Mouse (Mus musculus) hindbrain, embryonic 15.5 days (tissue): ENCODE results near the gene Adcyap1r1. TPM values are rescaled to one million over a fixed set of nuclear protein-coding genes. Genes with fewer than 3 reads are reported as not detected.

Source experiments
- ATAC-seq: fragments of 200-750 bp; cut with Nextera tagmentation; 2 replicates; pipeline ENCODE4 v1.8.0; 2017; ENCODE audit warnings: low read depth, moderate number of reproducible peaks, moderate TSS enrichment; ENCODE audit not compliant: low FRiP score
- H3K27ac ChIP-seq: fragments of 300-500 bp; sonication (generic); replicated peaks from 2 replicates; pipeline ENCODE4 v1.5.1; 2015; ENCODE audit warnings: mild to moderate bottlenecking, inconsistent platforms
- H3K27me3 ChIP-seq: fragments of 300-500 bp; sonication (generic); 2 replicates; pipeline ENCODE4 v1.6.1; 2015; ENCODE audit warnings: control low read depth, inconsistent platforms
- H3K36me3 ChIP-seq: fragments of 300-500 bp; sonication (generic); 2 replicates; pipeline ENCODE4 v1.6.1; 2015; ENCODE audit warnings: control low read depth, inconsistent platforms
- H3K4me1 ChIP-seq: fragments of 300-500 bp; sonication (generic); replicated peaks from 2 replicates; pipeline ENCODE4 v1.6.1; 2015; ENCODE audit warnings: control low read depth, inconsistent platforms
- H3K4me2 ChIP-seq: fragments of 300-500 bp; sonication (generic); 2 replicates; pipeline ENCODE4 v1.6.1; 2015; ENCODE audit warnings: moderate library complexity, mild to moderate bottlenecking, inconsistent platforms
- H3K4me3 ChIP-seq: fragments of 300-500 bp; sonication (generic); 2 replicates; pipeline ENCODE4 v1.5.1; 2015; ENCODE audit warnings: mild to moderate bottlenecking, inconsistent platforms
- H3K9ac ChIP-seq: fragments of 300-500 bp; sonication (generic); 2 replicates; pipeline ENCODE4 v1.6.1; 2015; ENCODE audit warnings: inconsistent platforms
- H3K9me3 ChIP-seq: fragments of 300-500 bp; sonication (generic); 2 replicates; pipeline ENCODE4 v1.6.1; 2016; ENCODE audit warnings: control low read depth, inconsistent platforms
- WGBS: fragments of 180-500 bp; shearing (Covaris S2); methylation state at CpG from one replicate; pipeline ENCODE4 v1.1.7; 2015; 5-methylcytosine and 5-hydroxymethylcytosine counted together
- polyA plus RNA-seq: library from polyadenylated mRNA; unstranded; fragments of >200 nt; fragmentation: Nextera tagmentation; extraction: Ambion mirVana; gene quantifications from 2 replicates; pipeline ENCODE4 v1.2.1, GENCODE M21; 2015

Gene Adcyap1r1
- 60.0 and 64.1 TPM in 2 replicates for polyA plus RNA-seq

DNA sequence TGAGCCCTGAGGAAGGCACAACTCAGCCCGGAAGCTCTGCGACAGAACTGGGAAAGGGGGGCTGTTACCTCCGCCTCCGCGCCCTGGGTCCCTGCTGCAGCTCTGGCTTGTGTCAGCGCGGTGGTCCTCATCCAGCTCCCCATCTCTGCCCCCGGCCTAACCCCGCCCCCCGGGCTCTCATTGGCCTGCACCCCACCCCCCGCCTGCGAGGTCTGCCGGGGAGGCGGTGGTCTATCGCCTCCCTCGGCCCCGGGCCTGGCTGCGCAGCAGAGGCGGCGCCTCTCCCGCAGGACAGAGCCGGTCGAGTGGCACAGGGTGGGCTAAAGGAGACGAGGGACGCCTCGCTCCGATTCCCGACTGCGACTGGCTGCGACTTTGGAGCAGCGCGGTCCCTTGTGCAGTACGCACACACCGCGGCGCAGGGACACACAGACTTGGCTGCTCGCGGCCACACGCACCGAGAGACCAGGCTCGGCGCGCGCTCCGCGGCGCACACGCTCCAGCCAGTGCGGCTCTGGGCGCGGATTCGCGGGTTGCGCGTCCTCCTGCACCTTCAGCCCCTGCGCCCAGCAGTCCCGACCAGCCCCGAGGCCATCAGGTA is at the start of gene Adcyap1r1:
Adcyap1r1 (plus strand) TSS at position 208 of the 601 bp plus-strand sequence.
- no peaks in the 10 kb centered on the region for H3K27me3 ChIP-seq
- WGBS, result under 1% methylated on average over 54 of the region's 58 CpGs
- peak within 1 kb of the TSS; percentile 73 for H3K4me3 ChIP-seq
- H3K4me2 ChIP-seq, result peak within 1 kb of the TSS; percentile 71
- peak; percentile 90 for ATAC-seq
- H3K27ac ChIP-seq, result peak within 1 kb of the TSS; percentile 93
- no peaks in the 10 kb centered on the region for H3K9me3 ChIP-seq
- H3K36me3 ChIP-seq, result no peaks in the 10 kb centered on the region; the same call in 1 of the 2 replicates
- H3K9ac ChIP-seq, result peak within 1 kb of the TSS; percentile 96
- H3K4me1 ChIP-seq, result peaks cover 50% of the 10 kb centered on the region

DNA sequence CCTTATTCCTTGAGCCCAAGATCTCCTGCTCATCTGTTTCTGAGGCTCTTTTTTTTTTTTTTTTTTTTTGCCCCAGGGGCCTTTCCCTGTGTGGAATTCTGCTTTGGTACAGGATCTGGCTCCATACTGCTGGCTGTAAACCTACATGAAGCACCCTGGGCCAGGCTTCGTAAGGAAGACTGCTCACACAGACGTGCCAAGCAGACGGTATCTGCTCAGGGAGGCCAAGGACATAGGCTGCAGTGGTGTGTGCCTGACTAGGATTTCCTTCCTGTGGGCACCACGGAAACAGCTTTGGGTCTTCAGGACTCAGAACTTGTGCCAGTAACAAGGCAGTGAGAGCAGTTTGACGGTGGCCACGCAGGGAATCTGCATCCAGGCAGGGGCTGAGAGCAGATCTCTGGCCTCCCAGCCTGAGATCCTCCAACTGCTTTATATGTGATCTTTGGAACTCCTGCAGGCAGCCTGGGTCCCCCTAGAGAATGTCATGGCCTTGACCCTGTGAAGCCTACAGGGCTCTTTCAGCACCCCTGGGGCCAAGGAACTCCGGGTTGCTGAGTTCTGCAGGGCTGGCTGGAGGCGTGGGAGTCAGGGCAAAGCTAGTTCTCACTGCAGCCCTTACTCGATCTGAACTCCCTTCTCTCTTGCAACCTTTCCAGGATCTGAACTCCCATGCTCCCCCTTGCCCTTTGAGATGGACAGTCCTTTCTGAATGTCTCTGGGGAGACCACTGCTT is 49.6 kb upstream of the Adcyap1r1 start:
- Histone ChIP-seq H3K4me3 (no peak overlapping the region), H3K36me3 (no peaks in the 10 kb centered on the region)
- WGBS, result 65% methylated on average over 9 of the region's 9 CpGs

GRCm38 (mm10) chr6:55403411-55404309 is 48.1 kb upstream of the Adcyap1r1 start:
- H3K4me2 ChIP-seq, result no peak overlapping the region
- H3K4me1 ChIP-seq, result peaks cover 26% of the 10 kb centered on the region
- no peak overlapping the region for H3K9ac ChIP-seq
- H3K36me3 ChIP-seq, result no peaks in the 10 kb centered on the region
- H3K9me3 ChIP-seq, result no peaks in the 10 kb centered on the region
- H3K27me3 ChIP-seq, result no peaks in the 10 kb centered on the region
- no peak overlapping the region for H3K4me3 ChIP-seq
- 84% methylated on average over 9 of the region's 9 CpGs for WGBS
- no peak for ATAC-seq
- no peak overlapping the region for H3K27ac ChIP-seq

More for the DNA sequence above, 49.6 kb upstream of the Adcyap1r1 start:
- Histone ChIP-seq H3K4me2 (no peak overlapping the region), H3K4me1 (peaks cover 23% of the 10 kb centered on the region), H3K9ac (no peak overlapping the region), H3K9me3 (no peaks in the 10 kb centered on the region), H3K27me3 (no peaks in the 10 kb centered on the region), H3K27ac (no peak overlapping the region)
- ATAC-seq, result no peak

DNA sequence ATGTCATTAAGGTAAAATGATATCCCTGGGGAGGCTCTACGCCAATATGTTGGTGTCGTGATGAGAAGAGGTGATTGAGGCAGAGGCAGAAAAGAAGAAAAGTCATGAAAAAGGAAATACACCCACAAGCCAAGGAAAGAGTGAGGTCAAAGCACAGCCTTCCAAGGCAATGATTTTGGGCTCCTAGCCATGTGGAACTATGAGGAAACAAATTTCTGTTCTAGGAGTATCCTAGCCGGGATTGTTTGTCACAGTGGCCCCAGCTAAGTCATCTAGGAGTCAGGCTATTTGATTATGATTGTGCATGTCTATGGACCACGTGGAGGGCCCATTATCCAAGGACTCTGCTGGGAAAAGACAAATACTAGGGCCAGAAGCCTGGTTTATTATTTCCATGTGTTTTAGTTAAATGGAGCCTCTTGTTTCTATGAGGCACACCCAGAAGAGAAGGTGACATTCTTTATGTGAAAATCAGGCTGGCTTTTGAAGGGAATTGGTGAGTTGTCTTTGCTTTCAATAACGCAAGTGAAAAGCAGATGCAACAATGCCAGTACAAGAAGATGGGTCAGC is 47.3 kb upstream of the Adcyap1r1 start:
- H3K27ac ChIP-seq, result no peak overlapping the region
- H3K27me3 ChIP-seq, result no peaks in the 10 kb centered on the region
- no peak for ATAC-seq
- H3K4me3 ChIP-seq, result no peak overlapping the region
- no peak overlapping the region for H3K9ac ChIP-seq
- no peak overlapping the region for H3K4me2 ChIP-seq
- no peaks in the 10 kb centered on the region for H3K36me3 ChIP-seq
- no peaks in the 10 kb centered on the region for H3K9me3 ChIP-seq
- 81% methylated on average over 5 of the region's 5 CpGs for WGBS
- H3K4me1 ChIP-seq, result peaks cover 18% of the 10 kb centered on the region

DNA sequence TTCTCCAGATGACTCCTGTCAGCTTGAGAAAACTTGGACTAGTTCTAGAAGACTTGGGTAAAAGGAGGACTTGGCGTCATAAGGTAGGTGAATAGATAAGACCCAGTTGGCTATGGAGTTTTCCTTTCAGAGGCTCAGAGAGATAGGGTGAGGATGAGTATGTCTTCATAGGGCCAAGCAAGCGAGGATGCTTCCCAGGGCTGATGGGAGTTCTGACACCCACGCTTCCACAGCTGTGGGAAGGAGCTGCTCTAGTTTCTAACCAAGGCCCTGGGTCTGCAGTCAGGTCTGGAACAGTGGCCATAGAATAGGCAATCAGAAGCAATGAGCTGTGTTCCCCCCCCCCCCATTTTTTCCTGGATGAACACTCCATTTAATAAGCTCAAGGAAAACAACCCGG is 44.4 kb upstream of the Adcyap1r1 start:
- Histone ChIP-seq H3K4me1 (peaks cover 12% of the 10 kb centered on the region), H3K36me3 (no peaks in the 10 kb centered on the region), H3K4me3 (no peak overlapping the region), H3K27me3 (no peaks in the 10 kb centered on the region), H3K9me3 (no peaks in the 10 kb centered on the region), H3K9ac (no peak overlapping the region), H3K27ac (no peak overlapping the region), H3K4me2 (no peak overlapping the region)
- ATAC-seq, result no peak
- 89% methylated on average over 4 of the region's 4 CpGs for WGBS

DNA sequence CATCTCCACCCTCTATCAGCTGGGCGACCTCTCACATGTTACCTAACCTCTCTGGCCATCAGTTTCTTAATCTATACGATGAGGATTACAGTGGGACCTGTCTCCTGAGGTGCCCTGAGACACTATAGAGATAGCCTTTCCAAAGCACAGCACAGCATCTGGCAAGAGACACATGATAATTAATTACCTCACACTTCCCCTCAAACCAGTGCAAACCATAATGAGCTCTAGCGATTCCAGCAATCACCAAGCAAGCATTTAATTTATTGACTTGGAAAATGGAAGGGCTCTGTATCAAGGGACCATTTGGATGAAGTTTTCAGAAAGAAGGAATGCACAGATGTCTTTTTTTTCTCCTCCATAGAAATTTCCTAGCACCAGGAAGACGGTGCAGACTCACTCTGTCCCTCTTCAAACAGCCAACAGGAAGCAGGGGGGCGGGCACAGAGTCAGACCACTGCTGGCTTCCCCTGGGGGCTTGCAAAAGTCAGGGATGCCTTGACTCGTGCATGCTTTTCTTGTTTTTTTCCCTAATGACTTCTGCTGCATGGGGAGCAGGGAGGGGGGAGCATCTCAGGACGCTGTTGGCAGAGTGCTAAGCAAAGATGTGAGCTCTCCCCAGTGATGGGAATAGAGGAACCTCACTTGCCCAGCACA is 41.5 kb upstream of the Adcyap1r1 start:
- 39% methylated on average over 7 of the region's 7 CpGs for WGBS
- Histone ChIP-seq H3K36me3 (no peaks in the 10 kb centered on the region), H3K9ac (no peak overlapping the region), H3K4me3 (no peak overlapping the region), H3K4me2 (no peak overlapping the region), H3K4me1 (peaks cover 12% of the 10 kb centered on the region), H3K27ac (0 out of 2 replicates have a peak overlapping the region, but pooled peaks have one; percentile 28), H3K9me3 (no peaks in the 10 kb centered on the region), H3K27me3 (no peaks in the 10 kb centered on the region)
- no peak; the same call in 1 of the 2 replicates for ATAC-seq

GRCm38 (mm10) chr6:55410977-55411376 is 40.8 kb upstream of the Adcyap1r1 start:
- no peak overlapping the region for H3K27ac ChIP-seq
- no peak overlapping the region for H3K4me3 ChIP-seq
- 82% methylated on average over 5 of the region's 5 CpGs for WGBS
- H3K4me1 ChIP-seq, result peaks cover 13% of the 10 kb centered on the region
- H3K36me3 ChIP-seq, result no peaks in the 10 kb centered on the region
- H3K27me3 ChIP-seq, result no peaks in the 10 kb centered on the region
- H3K9ac ChIP-seq, result no peak overlapping the region
- no peak overlapping the region for H3K4me2 ChIP-seq
- H3K9me3 ChIP-seq, result no peaks in the 10 kb centered on the region
- no peak for ATAC-seq

- Histone ChIP-seq H3K4me3 (no peak overlapping the region), H3K27ac (no peak overlapping the region), H3K9ac (no peak overlapping the region), H3K9me3 (no peaks in the 10 kb centered on the region), H3K4me1 (peaks cover 19% of the 10 kb centered on the region), H3K27me3 (no peaks in the 10 kb centered on the region), H3K4me2 (no peak overlapping the region), H3K36me3 (no peaks in the 10 kb centered on the region)
- no peak for ATAC-seq
- 41% methylated on average over 5 of the region's 5 CpGs for WGBS
These were observed 35.6 kb upstream of the Adcyap1r1 start for GRCm38 (mm10) chr6:55416202-55416601.

GRCm38 (mm10) chr6:55418746-55419410 is 32.9 kb upstream of the Adcyap1r1 start:
- 50% methylated on average over 2 of the region's 2 CpGs for WGBS
- Histone ChIP-seq H3K9me3 (no peaks in the 10 kb centered on the region), H3K9ac (no peak overlapping the region), H3K4me2 (no peak overlapping the region), H3K36me3 (no peaks in the 10 kb centered on the region), H3K4me1 (peaks cover 26% of the 10 kb centered on the region), H3K4me3 (no peak overlapping the region), H3K27ac (no peak overlapping the region), H3K27me3 (no peaks in the 10 kb centered on the region)
- no peak for ATAC-seq

DNA sequence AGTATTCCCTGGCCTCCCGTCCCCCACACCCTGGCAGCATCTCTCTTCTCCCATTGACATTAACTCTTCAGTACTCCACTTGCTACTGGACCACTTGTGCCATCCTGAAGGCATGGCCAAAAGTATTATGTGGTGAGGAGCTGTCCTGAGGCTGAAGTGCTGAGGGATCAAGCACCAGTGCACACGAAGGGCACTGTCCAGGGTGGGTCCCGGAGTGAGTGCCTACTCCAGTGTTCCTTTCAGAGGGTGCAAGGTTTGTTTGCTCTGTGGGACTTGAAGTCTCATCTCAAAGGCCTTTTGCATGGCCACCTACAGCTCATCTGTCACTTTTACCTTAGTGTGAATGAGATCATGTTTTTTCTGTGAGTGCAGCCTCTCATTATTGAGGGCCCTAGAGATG is 31.4 kb upstream of the Adcyap1r1 start:
- Histone ChIP-seq H3K27me3 (no peaks in the 10 kb centered on the region), H3K4me3 (no peak overlapping the region), H3K4me1 (peaks cover 26% of the 10 kb centered on the region), H3K9ac (no peak overlapping the region), H3K27ac (peak overlapping the region; percentile 60), H3K4me2 (no peak overlapping the region), H3K36me3 (no peaks in the 10 kb centered on the region), H3K9me3 (no peaks in the 10 kb centered on the region)
- 0 out of 2 replicates have a peak, but pooled peaks have one; percentile 29 for ATAC-seq
- WGBS, result 77% methylated on average over 3 of the region's 3 CpGs

- ATAC-seq, result peak; percentile 84
- Histone ChIP-seq H3K4me3 (no peak overlapping the region), H3K36me3 (no peaks in the 10 kb centered on the region), H3K27ac (peak overlapping the region; percentile 60), H3K4me1 (peaks cover 26% of the 10 kb centered on the region), H3K27me3 (no peaks in the 10 kb centered on the region), H3K4me2 (no peak overlapping the region), H3K9ac (no peak overlapping the region), H3K9me3 (no peaks in the 10 kb centered on the region)
- 9% methylated on average over 1 of the region's 1 CpGs for WGBS
These were observed 30.9 kb upstream of the Adcyap1r1 start for GRCm38 (mm10) chr6:55420869-55421361.
